Mouse (Mus musculus): Measurements from ENCODE around the gene Prl3c1.
"Not testable (repeated sequence)": the region's sequence is repeated elsewhere in the genome, so short reads cannot be mapped to it uniquely, and the experiment has no call there.

Gene Prl3c1

GRCm38 (mm10) chr13:27196359-27196758 is at the start of gene Prl3c1:
Gene Prl3c1, plus strand, starts transcription at chr13:27196659.
- DNase-seq (ENCODE audit: low read depth, low spot score): no peak

GRCm38 (mm10) chr13:27148264-27148663 is 48.2 kb upstream of the Prl3c1 start:
- DNase-seq (ENCODE audit: low read depth, low spot score): no peak

DNA sequence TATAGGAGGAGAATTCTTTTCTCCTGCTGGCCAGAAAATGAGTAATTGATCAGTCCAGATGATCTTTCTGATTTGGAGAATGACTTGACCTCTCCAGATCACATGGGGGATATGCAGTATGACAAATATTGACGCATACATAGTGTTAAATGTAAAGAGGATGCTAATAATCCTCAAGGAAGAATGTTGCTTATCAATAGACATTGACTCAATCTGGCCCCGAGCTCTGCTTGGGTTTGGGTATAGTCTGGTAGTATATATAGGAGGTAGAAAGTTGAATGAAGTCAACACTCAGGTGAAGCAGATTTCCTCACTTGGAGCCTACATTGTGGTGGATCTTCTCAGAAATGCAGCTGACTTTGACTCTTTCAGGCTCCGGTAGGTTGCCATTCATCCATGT is 40.0 kb upstream of the Prl3c1 start, which contains the start of gene Prl3d3:
Gene Prl3d3, plus strand, starts transcription at position 301 of the 400 bp plus-strand sequence.
- not testable (repeated sequence) for DNase-seq (ENCODE audit: low read depth, low spot score)

DNA sequence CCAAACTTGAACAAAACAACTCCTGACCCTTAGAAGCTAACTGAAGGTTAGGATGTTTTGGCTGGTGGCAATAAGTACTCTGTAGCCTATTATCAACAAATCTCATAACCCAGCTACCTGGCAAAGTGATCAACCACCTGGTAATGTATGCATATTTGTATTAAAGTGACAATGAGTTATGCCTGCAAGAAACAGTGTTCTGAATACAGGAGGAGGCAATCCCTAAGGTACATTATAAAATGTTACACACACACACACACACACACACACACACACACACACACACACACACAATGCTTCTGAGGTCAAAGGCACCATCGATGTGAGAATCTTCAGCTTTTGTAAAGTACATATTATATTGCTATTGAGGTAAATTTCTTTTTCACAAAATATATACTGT is 45.1 kb downstream of the Prl3c1 start, which contains the start of gene Prl3b1:
Gene Prl3b1, plus strand, starts transcription at position 301 of the 400 bp plus-strand sequence.
- DNase-seq (ENCODE audit: low read depth, low spot score): no peak

Data from skeletal muscle tissue, adult 2 months (tissue).